Mouse (Mus musculus): ENCODE data around the gene Fam196a.

Fam196a gene

GRCm38 (mm10) chr7:134937927-134938609, at the start of gene Fam196a:
Gene Fam196a, minus strand, starts transcription at chr7:134938430.
- no peak for DNase-seq (ENCODE audit: low read depth)

- no peak for DNase-seq (ENCODE audit: low read depth)
Observed at GRCm38 (mm10) chr7:134961608-134962007, 23.4 kb upstream of the Fam196a start.

DNA sequence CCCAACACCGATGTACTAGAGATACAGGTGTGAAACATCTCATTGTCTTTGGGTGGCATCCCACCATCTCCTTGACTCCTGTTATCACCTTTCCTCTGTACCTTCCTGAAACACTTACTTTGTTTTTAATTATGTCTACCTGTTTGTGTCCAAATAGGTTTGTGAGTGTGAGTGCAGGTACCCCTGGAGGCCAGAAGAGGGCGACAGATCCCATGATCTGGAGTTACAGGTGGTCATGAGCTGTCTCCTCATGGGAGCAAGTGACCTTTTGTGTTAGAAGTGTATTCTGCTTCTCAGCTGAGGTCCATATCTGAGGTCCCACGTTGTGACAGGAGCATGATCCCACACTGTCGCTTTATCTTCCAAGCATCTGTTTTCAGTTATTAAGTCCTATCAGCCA, 22.6 kb upstream of the Fam196a start:
- DNase-seq (ENCODE audit: low read depth), result no peak

DNA sequence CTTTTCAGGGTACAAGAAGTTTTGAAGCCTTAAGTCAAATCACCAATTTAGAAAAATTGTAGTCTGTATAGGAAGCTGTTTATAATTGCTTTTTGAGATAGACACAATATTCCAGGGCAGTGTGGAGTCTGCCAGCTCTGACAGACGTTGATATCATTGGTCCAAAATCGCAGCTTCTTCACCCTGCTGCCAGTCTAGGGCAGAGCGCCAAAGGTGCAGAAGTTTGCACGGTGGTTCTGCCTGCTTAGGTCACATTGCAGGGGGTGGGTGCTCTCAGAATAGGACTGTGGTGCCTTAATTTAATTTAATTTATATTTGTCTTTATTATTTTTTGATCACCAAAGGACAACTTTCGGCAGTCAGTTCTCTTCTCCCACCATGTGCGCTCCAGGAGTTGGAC, 20.9 kb upstream of the Fam196a start:
- DNase-seq (ENCODE audit: low read depth), result no peak

- no peak for DNase-seq (ENCODE audit: low read depth)
Observed at GRCm38 (mm10) chr7:134945925-134946716, 7.9 kb upstream of the Fam196a start.

GRCm38 (mm10) chr7:134943701-134944100, 5.5 kb upstream of the Fam196a start:
- no peak for DNase-seq (ENCODE audit: low read depth)

- no peak for DNase-seq (ENCODE audit: low read depth)
Observed at GRCm38 (mm10) chr7:134943063-134943462, 4.8 kb upstream of the Fam196a start.

- DNase-seq (ENCODE audit: low read depth), result no peak
Observed at GRCm38 (mm10) chr7:134941891-134942290, 3.7 kb upstream of the Fam196a start.

- no peak for DNase-seq (ENCODE audit: low read depth)
Observed at GRCm38 (mm10) chr7:134937471-134937926, 731 bp downstream of the Fam196a start.

DNA sequence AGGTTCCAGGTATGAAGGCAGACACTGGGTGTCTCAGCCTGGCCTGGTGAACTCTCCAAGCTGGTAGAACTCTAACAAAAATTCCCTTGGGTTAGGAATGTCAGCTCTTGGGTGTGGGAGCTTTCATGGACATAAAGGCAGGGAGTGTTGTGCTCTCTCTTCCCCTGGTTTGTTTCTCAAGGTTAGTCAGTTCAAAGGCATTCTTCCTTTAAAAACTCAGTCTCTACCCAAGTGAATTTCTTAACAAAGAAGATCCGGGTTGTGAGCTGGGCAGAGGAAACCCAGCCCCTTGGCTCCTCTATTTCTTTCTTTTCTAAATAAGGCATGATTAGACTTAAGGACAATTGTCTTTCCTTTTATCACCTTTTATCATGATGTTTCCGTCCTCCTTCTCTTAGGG, 6.3 kb downstream of the Fam196a start:
- no peak for DNase-seq (ENCODE audit: low read depth)

GRCm38 (mm10) chr7:134901992-134902391, 36.2 kb downstream of the Fam196a start:
- DNase-seq (ENCODE audit: low read depth), result peak; percentile 22

GRCm38 (mm10) chr7:134899462-134899861, 38.8 kb downstream of the Fam196a start:
- no peak for DNase-seq (ENCODE audit: low read depth)

DNA sequence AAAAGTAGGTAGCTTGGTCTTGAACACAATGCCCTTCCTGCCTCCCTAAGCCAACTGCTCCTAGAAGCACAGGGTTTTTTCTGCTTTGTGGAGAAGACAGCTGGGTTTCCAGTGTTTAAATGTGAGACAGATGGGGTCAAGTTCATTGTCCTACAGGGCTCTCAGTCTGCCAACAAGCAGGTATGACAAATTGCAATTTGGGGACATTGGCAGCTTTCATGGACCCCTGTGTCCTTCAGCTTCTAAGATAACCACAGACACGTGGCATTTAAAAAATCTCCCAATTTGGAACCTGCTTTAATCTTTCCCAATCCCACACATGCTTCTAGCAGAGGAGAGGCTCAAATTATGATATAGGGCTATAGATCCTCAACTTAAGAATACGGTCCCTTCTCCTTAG, 43.6 kb downstream of the Fam196a start:
- DNase-seq (ENCODE audit: low read depth), result no peak

- DNase-seq (ENCODE audit: low read depth), result no peak
Observed at GRCm38 (mm10) chr7:134892972-134893371, 45.3 kb downstream of the Fam196a start.

GRCm38 (mm10) chr7:134892449-134892871, 45.8 kb downstream of the Fam196a start:
- DNase-seq (ENCODE audit: low read depth), result no peak

- DNase-seq (ENCODE audit: low read depth), result no peak
Observed at GRCm38 (mm10) chr7:134883516-134883915, 54.7 kb downstream of the Fam196a start.

DNA sequence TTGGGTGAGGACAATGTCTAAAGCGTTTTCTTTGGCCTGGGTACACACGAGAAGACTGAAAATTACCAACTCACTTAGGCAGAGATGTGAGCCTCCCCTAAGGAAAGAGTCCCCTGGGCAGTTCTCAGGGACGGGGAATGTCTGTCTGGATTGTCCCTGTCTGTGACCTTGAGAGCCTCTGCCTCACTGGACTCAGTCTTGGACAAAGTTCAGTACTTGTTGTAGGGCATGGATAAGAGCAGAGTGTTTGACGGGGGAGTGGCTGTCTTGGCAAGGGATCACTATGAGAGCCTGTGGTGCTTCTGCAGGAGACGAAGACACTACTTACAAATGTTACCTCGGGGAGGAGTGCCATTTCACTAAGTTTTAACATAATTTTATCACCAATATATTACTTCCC, 57.8 kb downstream of the Fam196a start:
- no peak for DNase-seq (ENCODE audit: low read depth)

- no peak for DNase-seq (ENCODE audit: low read depth)
Observed at GRCm38 (mm10) chr7:134878985-134879384, 59.2 kb downstream of the Fam196a start.

DNA sequence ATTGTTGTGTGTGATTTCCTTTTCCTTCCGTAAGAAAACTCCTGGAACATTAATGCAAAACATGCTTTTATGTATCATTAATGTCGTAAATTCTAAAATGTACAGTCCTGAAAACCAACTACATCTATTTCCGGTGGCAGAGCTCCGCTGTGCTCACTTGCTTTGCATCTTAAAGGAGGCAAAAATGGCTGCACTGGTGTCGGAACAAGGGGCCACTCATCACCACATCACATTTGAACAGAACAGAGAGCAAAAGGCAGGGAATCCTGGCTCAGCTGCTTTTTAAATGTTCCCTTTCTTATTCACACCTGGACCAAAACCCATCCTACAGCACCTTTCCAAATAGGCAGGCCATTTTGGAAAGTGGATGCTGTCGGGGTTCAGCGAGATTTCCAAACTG, 65.2 kb downstream of the Fam196a start:
- no peak for DNase-seq (ENCODE audit: low read depth)

GRCm38 (mm10) chr7:134872511-134872910, 65.7 kb downstream of the Fam196a start:
- no peak for DNase-seq (ENCODE audit: low read depth)

- peak; percentile 19 for DNase-seq (ENCODE audit: low read depth)
Observed at GRCm38 (mm10) chr7:134864175-134864574, 74.1 kb downstream of the Fam196a start.

- no peak for DNase-seq (ENCODE audit: low read depth)
Observed at GRCm38 (mm10) chr7:134862000-134862399, 76.2 kb downstream of the Fam196a start.

- DNase-seq (ENCODE audit: low read depth), result no peak
Observed at GRCm38 (mm10) chr7:134842751-134843150, 95.5 kb downstream of the Fam196a start.

All from fibroblast of lung, adult 2 months (primary cell).